Mouse (Mus musculus): ENCODE measurements around the gene Rad51b. TPM values are rescaled to one million over a fixed set of nuclear protein-coding genes. Genes with fewer than 3 reads are reported as not detected.

Gene Rad51b
- polyA plus RNA-seq, 1 experiment from 2014 or later = 2.7 TPM

- Histone ChIP-seq H3K9ac (ENCODE audit: low read depth, low read length) (no peak overlapping the region), H3K36me3 (ENCODE audit: control insufficient read depth, insufficient read depth, low read length) (no peaks in the 10 kb centered on the region), H3K4me2 (ENCODE audit: low read length) (no peak overlapping the region), H3K27ac (ENCODE audit: low read depth, low read length) (no peak overlapping the region), H3K4me1 (ENCODE audit: control insufficient read depth, insufficient read depth, low read depth, low read length) (no peaks in the 10 kb centered on the region), H3K9me3 (ENCODE audit: control insufficient read depth, low read length) (no peaks in the 10 kb centered on the region), H3K4me3 (ENCODE audit: low read length) (no peak overlapping the region), H3K27me3 (replicated peaks; ENCODE audit: control insufficient read depth, insufficient read depth, low read length) (no peaks in the 10 kb centered on the region)
- 40% methylated on average over 1 of the region's 1 CpGs for WGBS
- no peak for ATAC-seq
These were observed 533.6 kb downstream of the Rad51b start for GRCm38 (mm10) chr12:79830686-79831085.

DNA sequence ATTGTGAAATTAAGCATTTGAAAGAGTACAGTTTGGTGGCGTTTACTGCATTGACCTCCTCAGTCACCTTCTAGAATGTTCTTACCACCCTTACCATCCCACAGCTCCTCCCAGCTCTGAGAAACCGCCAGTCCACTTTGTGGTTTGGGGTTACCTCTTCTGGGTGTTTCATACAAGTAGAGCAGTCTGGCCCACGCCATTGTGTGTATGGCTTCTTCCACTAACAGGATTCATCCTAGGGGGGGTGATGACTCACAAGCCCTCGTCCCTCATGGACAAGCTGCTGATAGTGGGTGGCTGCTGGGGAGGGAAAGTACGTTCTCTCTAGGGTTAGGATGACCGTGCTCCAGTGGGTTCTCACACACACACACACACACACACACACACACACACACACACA is 535.5 kb downstream of the Rad51b start:
- H3K36me3 ChIP-seq (ENCODE audit: control insufficient read depth, insufficient read depth, low read length) = no peaks in the 10 kb centered on the region
- no peak overlapping the region for H3K27ac ChIP-seq (ENCODE audit: low read depth, low read length)
- H3K9ac ChIP-seq (ENCODE audit: low read depth, low read length) = no peak overlapping the region
- 91% methylated on average over 6 of the region's 6 CpGs for WGBS
- no peak overlapping the region for H3K4me3 ChIP-seq (ENCODE audit: low read length)
- no peaks in the 10 kb centered on the region for H3K4me1 ChIP-seq (ENCODE audit: control insufficient read depth, insufficient read depth, low read depth, low read length)
- no peak overlapping the region for H3K4me2 ChIP-seq (ENCODE audit: low read length)
- H3K9me3 ChIP-seq (ENCODE audit: control insufficient read depth, low read length) = no peaks in the 10 kb centered on the region
- no peaks in the 10 kb centered on the region for H3K27me3 ChIP-seq (replicated peaks; ENCODE audit: control insufficient read depth, insufficient read depth, low read length)
- ATAC-seq = no peak

GRCm38 (mm10) chr12:79835521-79835920 is 538.4 kb downstream of the Rad51b start:
- no peaks in the 10 kb centered on the region for H3K36me3 ChIP-seq (ENCODE audit: control insufficient read depth, insufficient read depth, low read length)
- no peaks in the 10 kb centered on the region for H3K27me3 ChIP-seq (replicated peaks; ENCODE audit: control insufficient read depth, insufficient read depth, low read length)
- no peak overlapping the region for H3K27ac ChIP-seq (ENCODE audit: low read depth, low read length)
- H3K4me3 ChIP-seq (ENCODE audit: low read length) = no peak overlapping the region
- WGBS = 95% methylated on average over 8 of the region's 8 CpGs
- H3K9me3 ChIP-seq (ENCODE audit: control insufficient read depth, low read length) = no peaks in the 10 kb centered on the region
- H3K4me2 ChIP-seq (ENCODE audit: low read length) = no peak overlapping the region
- H3K4me1 ChIP-seq (ENCODE audit: control insufficient read depth, insufficient read depth, low read depth, low read length) = peaks cover 6% of the 10 kb centered on the region
- H3K9ac ChIP-seq (ENCODE audit: low read depth, low read length) = no peak overlapping the region
- no peak for ATAC-seq

DNA sequence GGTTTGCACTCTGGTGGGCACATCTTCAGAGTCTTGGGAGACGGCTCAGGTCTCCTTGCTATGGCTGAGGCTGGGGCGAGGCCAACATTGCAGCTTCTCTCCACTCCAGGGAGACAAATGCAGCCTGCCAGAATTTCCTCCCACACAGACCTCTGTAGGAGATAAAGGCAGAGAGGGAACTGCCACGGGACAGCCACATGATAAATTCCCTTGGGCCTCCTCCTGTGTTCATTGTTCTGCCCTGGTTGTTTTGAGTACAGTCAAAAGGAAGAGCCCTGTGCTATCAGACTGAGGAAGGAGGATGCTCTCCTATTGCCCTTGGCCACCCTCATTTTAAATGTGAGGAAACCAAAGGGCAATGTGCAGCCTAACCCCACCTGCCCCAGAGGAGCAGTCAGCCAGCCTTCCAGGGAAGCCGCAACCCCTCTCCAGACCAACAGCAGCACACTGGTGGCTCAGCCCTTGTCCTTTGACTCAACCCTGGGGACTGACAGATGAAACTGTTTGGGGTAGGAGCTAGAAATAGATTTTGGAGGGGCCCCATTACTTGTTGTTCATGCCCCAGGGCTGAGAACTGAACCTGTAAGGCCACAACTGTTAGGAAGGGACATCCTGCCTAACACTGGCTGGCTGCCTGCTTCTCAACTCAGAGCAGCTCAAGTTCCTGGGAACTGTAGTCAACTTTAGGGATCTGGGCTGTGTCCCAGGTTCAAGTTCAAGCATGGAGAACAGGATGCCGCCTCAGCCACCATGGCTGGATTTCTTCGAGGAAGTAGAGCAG is 541.3 kb downstream of the Rad51b start:
- H3K4me2 ChIP-seq (ENCODE audit: low read length) = no peak overlapping the region
- H3K27me3 ChIP-seq (replicated peaks; ENCODE audit: control insufficient read depth, insufficient read depth, low read length) = no peaks in the 10 kb centered on the region
- no peaks in the 10 kb centered on the region for H3K9me3 ChIP-seq (ENCODE audit: control insufficient read depth, low read length)
- H3K4me3 ChIP-seq (ENCODE audit: low read length) = no peak overlapping the region
- WGBS = 42% methylated on average over 6 of the region's 6 CpGs
- 0 out of 2 replicates have a peak, but pooled peaks have one; percentile 40 for ATAC-seq
- no peaks in the 10 kb centered on the region for H3K36me3 ChIP-seq (ENCODE audit: control insufficient read depth, insufficient read depth, low read length)
- H3K9ac ChIP-seq (ENCODE audit: low read depth, low read length) = peak overlapping the region; percentile 29; the same call in 1 of the 2 replicates
- H3K27ac ChIP-seq (ENCODE audit: low read depth, low read length) = peak overlapping the region; percentile 67
- peaks cover 8% of the 10 kb centered on the region for H3K4me1 ChIP-seq (ENCODE audit: control insufficient read depth, insufficient read depth, low read depth, low read length)

- Histone ChIP-seq H3K9me3 (ENCODE audit: control insufficient read depth, low read length) (no peaks in the 10 kb centered on the region), H3K4me1 (ENCODE audit: control insufficient read depth, insufficient read depth, low read depth, low read length) (peaks cover 8% of the 10 kb centered on the region), H3K4me2 (ENCODE audit: low read length) (no peak overlapping the region), H3K4me3 (ENCODE audit: low read length) (no peak overlapping the region), H3K36me3 (ENCODE audit: control insufficient read depth, insufficient read depth, low read length) (no peaks in the 10 kb centered on the region), H3K9ac (ENCODE audit: low read depth, low read length) (no peak overlapping the region), H3K27ac (ENCODE audit: low read depth, low read length) (0 out of 2 replicates have a peak overlapping the region, but pooled peaks have one; percentile 40), H3K27me3 (replicated peaks; ENCODE audit: control insufficient read depth, insufficient read depth, low read length) (no peaks in the 10 kb centered on the region)
- ATAC-seq = no peak
- WGBS = 37% methylated on average over 12 of the region's 12 CpGs
These were observed 542.2 kb downstream of the Rad51b start for GRCm38 (mm10) chr12:79839096-79839941.

DNA sequence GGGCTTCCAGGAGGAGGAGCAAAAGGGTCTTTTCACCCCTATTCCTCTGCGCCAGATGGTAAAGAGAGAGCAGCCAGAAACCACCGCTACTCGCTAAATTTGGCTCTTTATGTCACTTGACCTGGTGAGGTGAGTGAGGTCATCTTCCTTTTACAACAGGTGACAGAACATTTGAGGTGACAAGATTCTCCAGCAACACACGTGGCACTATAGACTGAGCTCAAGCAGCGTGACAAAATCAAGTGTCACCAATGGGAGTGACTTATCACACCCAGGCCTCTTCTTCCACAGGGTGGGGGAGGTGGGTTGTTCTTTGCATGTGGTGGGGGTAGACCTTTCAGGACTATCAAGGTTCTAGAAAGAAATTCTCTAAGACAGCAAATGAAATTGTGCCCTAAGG is 543.4 kb downstream of the Rad51b start:
- H3K9me3 ChIP-seq (ENCODE audit: control insufficient read depth, low read length) = no peaks in the 10 kb centered on the region
- WGBS = 67% methylated on average over 5 of the region's 5 CpGs
- H3K9ac ChIP-seq (ENCODE audit: low read depth, low read length) = no peak overlapping the region
- no peak overlapping the region for H3K4me3 ChIP-seq (ENCODE audit: low read length)
- no peaks in the 10 kb centered on the region for H3K27me3 ChIP-seq (replicated peaks; ENCODE audit: control insufficient read depth, insufficient read depth, low read length)
- H3K36me3 ChIP-seq (ENCODE audit: control insufficient read depth, insufficient read depth, low read length) = no peaks in the 10 kb centered on the region
- no peak overlapping the region for H3K4me2 ChIP-seq (ENCODE audit: low read length)
- no peak overlapping the region for H3K27ac ChIP-seq (ENCODE audit: low read depth, low read length)
- H3K4me1 ChIP-seq (ENCODE audit: control insufficient read depth, insufficient read depth, low read depth, low read length) = peaks cover 8% of the 10 kb centered on the region
- no peak for ATAC-seq

DNA sequence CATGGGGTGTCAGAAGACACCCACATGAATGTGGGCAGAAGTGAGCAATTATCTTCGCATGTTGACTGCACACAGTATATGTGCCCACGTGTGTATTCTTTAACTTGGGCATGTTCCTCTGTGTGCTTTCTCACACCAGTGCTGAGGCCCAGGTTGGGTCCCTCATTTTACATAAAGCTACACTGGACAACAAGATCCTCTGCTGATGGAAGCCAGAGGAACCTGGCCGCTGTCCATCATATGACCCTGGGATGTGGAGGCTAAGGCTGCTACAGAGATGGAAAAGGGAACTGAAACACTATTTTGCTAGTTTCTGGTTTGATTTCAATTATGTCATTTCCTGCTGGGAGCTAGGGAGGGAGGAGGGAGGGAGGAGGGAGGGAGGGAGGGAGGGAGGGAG is 544.2 kb downstream of the Rad51b start:
- peaks cover 8% of the 10 kb centered on the region for H3K4me1 ChIP-seq (ENCODE audit: control insufficient read depth, insufficient read depth, low read depth, low read length)

DNA sequence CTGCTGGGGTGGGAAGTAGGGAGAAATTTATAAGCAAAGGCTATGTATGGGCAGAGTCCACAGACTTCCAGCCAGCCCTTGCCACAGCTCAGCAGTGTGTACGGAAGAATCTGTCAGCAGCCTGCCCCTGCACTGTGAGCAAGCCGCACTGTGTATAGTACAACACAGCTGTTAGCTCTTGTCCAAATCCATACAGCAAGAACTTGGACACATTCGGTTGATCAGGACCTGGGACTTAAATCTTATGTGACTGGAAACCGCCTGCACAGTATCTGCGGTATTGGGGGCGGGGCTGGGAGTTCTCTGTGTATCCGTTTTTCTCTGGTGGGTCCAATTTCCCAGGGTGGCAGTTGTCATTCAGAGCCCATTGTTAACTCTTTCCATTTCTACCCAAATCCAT is 545.2 kb downstream of the Rad51b start:
- no peak overlapping the region for H3K9ac ChIP-seq (ENCODE audit: low read depth, low read length)
- no peak overlapping the region for H3K4me3 ChIP-seq (ENCODE audit: low read length)

More for the DNA sequence above, 544.2 kb downstream of the Rad51b start:
- H3K27me3 ChIP-seq (replicated peaks; ENCODE audit: control insufficient read depth, insufficient read depth, low read length) = no peaks in the 10 kb centered on the region
- H3K27ac ChIP-seq (ENCODE audit: low read depth, low read length) = no peak overlapping the region
- H3K4me3 ChIP-seq (ENCODE audit: low read length) = no peak overlapping the region
- H3K36me3 ChIP-seq (ENCODE audit: control insufficient read depth, insufficient read depth, low read length) = no peaks in the 10 kb centered on the region
- H3K9me3 ChIP-seq (ENCODE audit: control insufficient read depth, low read length) = no peaks in the 10 kb centered on the region
- H3K9ac ChIP-seq (ENCODE audit: low read depth, low read length) = no peak overlapping the region
- no peak for ATAC-seq
- no peak overlapping the region for H3K4me2 ChIP-seq (ENCODE audit: low read length)
- WGBS = 94% methylated on average over 3 of the region's 3 CpGs

DNA sequence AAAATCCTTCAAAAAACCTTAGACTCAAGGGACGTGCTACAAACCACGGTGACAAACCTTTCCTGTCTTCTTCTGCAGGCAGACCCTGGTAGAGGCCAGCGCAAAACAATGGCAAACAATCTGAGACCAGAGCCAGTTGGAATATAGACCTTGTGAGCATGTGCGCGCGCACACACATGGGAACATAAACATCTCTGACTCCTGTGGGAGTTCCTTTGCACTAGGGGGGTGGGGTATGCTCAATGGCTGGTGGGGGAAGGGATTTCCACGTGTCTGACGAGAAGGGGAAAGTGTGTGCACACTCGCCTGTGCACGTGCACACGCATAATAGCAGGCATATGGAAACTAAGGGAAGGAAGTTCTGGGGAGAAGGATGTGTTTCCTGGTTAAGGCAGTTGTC is 545.9 kb downstream of the Rad51b start:
- Histone ChIP-seq H3K9me3 (ENCODE audit: control insufficient read depth, low read length) (no peaks in the 10 kb centered on the region), H3K9ac (ENCODE audit: low read depth, low read length) (no peak overlapping the region), H3K27me3 (replicated peaks; ENCODE audit: control insufficient read depth, insufficient read depth, low read length) (no peaks in the 10 kb centered on the region), H3K4me3 (ENCODE audit: low read length) (no peak overlapping the region), H3K36me3 (ENCODE audit: control insufficient read depth, insufficient read depth, low read length) (no peaks in the 10 kb centered on the region), H3K4me1 (ENCODE audit: control insufficient read depth, insufficient read depth, low read depth, low read length) (peaks cover 7% of the 10 kb centered on the region), H3K4me2 (ENCODE audit: low read length) (no peak overlapping the region), H3K27ac (ENCODE audit: low read depth, low read length) (peak overlapping the region; percentile 49; the same call in 1 of the 2 replicates)
- ATAC-seq = no peak
- WGBS = 77% methylated on average over 11 of the region's 11 CpGs

More for the DNA sequence above, 545.2 kb downstream of the Rad51b start:
- 41% methylated on average over 7 of the region's 7 CpGs for WGBS
- H3K4me1 ChIP-seq (ENCODE audit: control insufficient read depth, insufficient read depth, low read depth, low read length) = peaks cover 8% of the 10 kb centered on the region
- no peak for ATAC-seq
- no peak overlapping the region for H3K4me2 ChIP-seq (ENCODE audit: low read length)
- H3K27me3 ChIP-seq (replicated peaks; ENCODE audit: control insufficient read depth, insufficient read depth, low read length) = no peaks in the 10 kb centered on the region
- H3K9me3 ChIP-seq (ENCODE audit: control insufficient read depth, low read length) = no peaks in the 10 kb centered on the region
- peak overlapping the region; percentile 49 for H3K27ac ChIP-seq (ENCODE audit: low read depth, low read length)
- no peaks in the 10 kb centered on the region for H3K36me3 ChIP-seq (ENCODE audit: control insufficient read depth, insufficient read depth, low read length)
